Mouse (Mus musculus) CH12.LX (cell line): ENCODE results near the gene Gm20716.

Experiments
- CHD2 ChIP-seq: IDR thresholded peaks from 2 replicates; pipeline ENCODE4 v1.6.1; 2011; ENCODE audit warnings: low read length, improper control_type of control experiment
- CTCF ChIP-seq, 2 experiments: IDR thresholded peaks in 1 of 2; conservative IDR thresholded peaks in 1 of 2; 2 replicates each; pipeline ENCODE4 v1.5.1; 2011 to 2012; ENCODE audit warnings: low read depth in 2 of 2, low read length in 2 of 2, improper control_type of control experiment in 1 of 2, inconsistent platforms in 1 of 2, mild to moderate bottlenecking in 1 of 2, moderate library complexity in 1 of 2
- EP300 ChIP-seq: IDR thresholded peaks from 2 replicates; pipeline ENCODE4 v1.6.1; 2011; ENCODE audit warnings: low read length, improper control_type of control experiment
- ETS1 ChIP-seq: conservative IDR thresholded peaks from 2 replicates; pipeline ENCODE4 v1.6.1; 2012; ENCODE audit warnings: low read depth, mild to moderate bottlenecking, inconsistent platforms, low read length, improper control_type of control experiment, moderate library complexity
- HCFC1 ChIP-seq: IDR thresholded peaks from 2 replicates; pipeline ENCODE4 v1.6.1; 2012; ENCODE audit warnings: low read depth, mild to moderate bottlenecking, inconsistent platforms, low read length, improper control_type of control experiment
- MAFK ChIP-seq: IDR thresholded peaks from 2 replicates; pipeline ENCODE4 v1.6.1; 2011; ENCODE audit warnings: low read length, improper control_type of control experiment; ENCODE audit not compliant: insufficient replicate concordance
- MEF2A ChIP-seq: IDR thresholded peaks from 2 replicates; pipeline ENCODE4 v1.6.1; 2014; ENCODE audit warnings: low read depth, mild to moderate bottlenecking, inconsistent platforms, low read length, improper control_type of control experiment, borderline replicate concordance
- NELFE ChIP-seq: IDR thresholded peaks from 2 replicates; pipeline ENCODE4 v1.6.1; 2011; ENCODE audit warnings: low read depth, low read length, improper control_type of control experiment
- PAX5 ChIP-seq: IDR thresholded peaks from 2 replicates; pipeline ENCODE4 v1.6.1; 2012; ENCODE audit warnings: low read length, inconsistent platforms, mixed read lengths
- POLR2A ChIP-seq: IDR thresholded peaks from 2 replicates; pipeline ENCODE4 v1.6.1; 2011; ENCODE audit warnings: low read depth, mild to moderate bottlenecking, improper control_type of control experiment, low read length
- SMC3 ChIP-seq: IDR thresholded peaks from 2 replicates; pipeline ENCODE4 v1.6.1; 2011; ENCODE audit warnings: low read depth, low read length, improper control_type of control experiment
- USF1 ChIP-seq: IDR thresholded peaks from 2 replicates; pipeline ENCODE4 v1.6.1; 2014; ENCODE audit warnings: low read depth, mild to moderate bottlenecking, inconsistent platforms, low read length, improper control_type of control experiment
- ZMIZ1 ChIP-seq: IDR thresholded peaks from 2 replicates; pipeline ENCODE4 v1.6.1; 2012; ENCODE audit warnings: low read depth, mild to moderate bottlenecking, inconsistent platforms, low read length, improper control_type of control experiment
- ZNF384 ChIP-seq: IDR thresholded peaks from 2 replicates; pipeline ENCODE4 v1.6.1; 2012; ENCODE audit warnings: low read depth, low read length, improper control_type of control experiment, inconsistent platforms

GRCm38 (mm10) chr2:168205265-168205664 is 24.9 kb downstream of the Gm20716 start:
- peak; percentile 98 for TF ChIP-seq CHD2
- TF ChIP-seq CTCF (conservative IDR thresholded peaks at IDR 0.05 in 1 of 2, IDR thresholded peaks at IDR 0.05 in 1 of 2; ENCODE audit: low read depth in 2 of 2, low read length in 2 of 2) = peak; percentile 76 to 100
- no peak for TF ChIP-seq PAX5
- TF ChIP-seq MAFK = no peak
- TF ChIP-seq SMC3 = peak; percentile 68
- no peak for TF ChIP-seq USF1
- peak; percentile 80 for TF ChIP-seq MEF2A
- no peak for TF ChIP-seq ZMIZ1
- peak; percentile 84; the same call in 1 of the 2 replicates for TF ChIP-seq NELFE
- no peak for TF ChIP-seq POLR2A
- TF ChIP-seq EP300 = 0 out of 2 replicates have a peak, but pooled peaks have one; percentile 16
- TF ChIP-seq ETS1 = peak; percentile 61
- no peak for TF ChIP-seq ZNF384
- TF ChIP-seq HCFC1 = peak; percentile 73
